Comparison of ENCODE assay signal across 30 mouse cellular contexts in genomic region chr5:24704615-24705014, GRCm38 (mm10). TPM values are rescaled to one million over a fixed set of nuclear protein-coding genes. Genes with fewer than 3 reads are reported as not detected.
DNase-seq lines count a peak whose midpoint lies in the region; ATAC-seq and TF ChIP-seq lines count a peak whose summit lies in the region.
"Had no signal": no experiment of that assay in that cellular context is flagged by ENCODE, and none has a peak within 500 bp of the region (broad histone marks: within the 10 kb centered on the region; RNA-seq: fewer than 3 reads in every experiment).

No protein-coding gene starts in this region.

- H3K27me3 ChIP-seq in kidney, postnatal 0 days (ENCODE audit: insufficient read depth, low read length) = no peaks in the 10 kb centered on the region
- no peaks in the 10 kb centered on the region for H3K27me3 ChIP-seq in kidney, embryonic 14.5 days (ENCODE audit: control insufficient read depth, insufficient read depth, low read length)
- no peaks in the 10 kb centered on the region for H3K27me3 ChIP-seq in testis, adult 2 months (ENCODE audit: control insufficient read depth, insufficient read depth, low read length)
- H3K27me3 ChIP-seq in Patski = no peaks in the 10 kb centered on the region
- H3K27me3 ChIP-seq: embryonic facial prominence, embryonic 12.5 days; embryonic facial prominence, embryonic 15.5 days; forebrain, embryonic 12.5 days; forebrain, embryonic 15.5 days; heart, embryonic 13.5 days had no signal

- TF ChIP-seq CTCF in kidney, postnatal 0 days (IDR thresholded peaks at IDR 0.05; ENCODE audit: low read depth) = no peak
- no peak for TF ChIP-seq CTCF in testis, adult 2 months (IDR thresholded peaks at IDR 0.05; ENCODE audit: control insufficient read depth, insufficient read depth, insufficient replicate concordance, low read depth, low read length)
- TF ChIP-seq CTCF in Patski (IDR thresholded peaks at IDR 0.05) = no peak

- no peak overlapping the region for H3K27ac ChIP-seq in kidney, postnatal 0 days
- H3K27ac ChIP-seq in kidney, embryonic 14.5 days (ENCODE audit: low read depth, low read length) = no peak overlapping the region
- no peak overlapping the region for H3K27ac ChIP-seq in testis, adult 2 months (ENCODE audit: control insufficient read depth, insufficient read depth, low read depth, low read length)
- H3K27ac ChIP-seq: embryonic facial prominence, embryonic 12.5 days; embryonic facial prominence, embryonic 15.5 days; forebrain, embryonic 12.5 days; forebrain, embryonic 15.5 days; heart, adult 2 months; heart, embryonic 10.5 days; heart, embryonic 13.5 days; hindbrain, embryonic 14.5 days; hindbrain, postnatal 0 days had no signal

- TF ChIP-seq POLR2A in testis, adult 2 months (IDR thresholded peaks at IDR 0.05; ENCODE audit: control insufficient read depth, low read depth, low read length) = no peak

- no peak overlapping the region for H3K4me3 ChIP-seq in kidney, postnatal 0 days (replicated peaks; ENCODE audit: low read depth, low read length)
- H3K4me3 ChIP-seq in kidney, embryonic 14.5 days (ENCODE audit: low read length) = no peak overlapping the region
- H3K4me3 ChIP-seq in testis, adult 2 months (ENCODE audit: control insufficient read depth, low read depth, low read length) = peak overlapping the region; percentile 81
- H3K4me3 ChIP-seq: embryonic facial prominence, embryonic 12.5 days; embryonic facial prominence, embryonic 15.5 days; erythroblast, embryonic 14.5 days; forebrain, embryonic 12.5 days; forebrain, embryonic 15.5 days; heart, adult 2 months; heart, embryonic 10.5 days; heart, embryonic 13.5 days had no signal

- no peaks in the 10 kb centered on the region for H3K4me1 ChIP-seq in kidney, postnatal 0 days (replicated peaks; ENCODE audit: insufficient read depth, low read length)
- no peaks in the 10 kb centered on the region for H3K4me1 ChIP-seq in kidney, embryonic 14.5 days (ENCODE audit: control insufficient read depth, insufficient read depth, low read length)
- H3K4me1 ChIP-seq in testis, adult 2 months (ENCODE audit: control insufficient read depth, insufficient read depth, low read length) = no peaks in the 10 kb centered on the region
- H3K4me1 ChIP-seq: embryonic facial prominence, embryonic 12.5 days; embryonic facial prominence, embryonic 15.5 days; forebrain, embryonic 15.5 days; heart, embryonic 13.5 days had no signal

- H3K36me3 ChIP-seq in kidney, postnatal 0 days (ENCODE audit: insufficient read depth, low read length) = peaks cover 80% of the 10 kb centered on the region
- peaks cover 96% of the 10 kb centered on the region for H3K36me3 ChIP-seq in kidney, embryonic 14.5 days (ENCODE audit: control insufficient read depth, insufficient read depth, low read length)
- peaks cover 5% of the 10 kb centered on the region for H3K36me3 ChIP-seq in testis, adult 2 months (ENCODE audit: control insufficient read depth, insufficient read depth, low read length)

- WGBS in kidney, postnatal 0 days = 57% methylated on average over 8 of the region's 8 CpGs
- 78% methylated on average over 8 of the region's 8 CpGs for WGBS in kidney, embryonic 14.5 days

- POLR2A ChIA-PET in Patski (lab: Charles Lee) = no interaction called here

- H3K4me2 ChIP-seq in kidney, postnatal 0 days (ENCODE audit: low read length) = no peak overlapping the region
- H3K4me2 ChIP-seq in kidney, embryonic 14.5 days (replicated peaks; ENCODE audit: low read depth, low read length) = no peak overlapping the region
- H3K4me2 ChIP-seq: embryonic facial prominence, embryonic 12.5 days; embryonic facial prominence, embryonic 15.5 days; forebrain, embryonic 12.5 days; forebrain, embryonic 15.5 days; heart, embryonic 13.5 days; hindbrain, embryonic 14.5 days had no signal

- ATAC-seq in kidney, postnatal 0 days (replicated peaks; ENCODE audit: low FRiP score, low read depth) = peak; percentile 71
- no peak for ATAC-seq in kidney, embryonic 14.5 days (ENCODE audit: low FRiP score, low TSS enrichment)
- peak; percentile 91 for ATAC-seq in Patski
- ATAC-seq: CD4-positive, CD25-positive, alpha-beta regulatory T cell, adult 4 months; forebrain, embryonic 15.5 days; hindbrain, postnatal 0 days; inflammation-experienced regulatory T-cells, adult 6 months had no signal

- peak; percentile 61 for DNase-seq in kidney, postnatal 0 days (ENCODE audit: low spot score)
- DNase-seq in testis, postnatal 10 days (ENCODE audit: low spot score) = no peak
- peak; percentile 59 for DNase-seq in Patski (ENCODE audit: low read depth, low spot score)
- no peak for DNase-seq in T-cell, adult 2 months (ENCODE audit: low spot score)
- DNase-seq in ovary, postnatal 14 days (ENCODE audit: low spot score) = no peak
- DNase-seq: adrenal gland, postnatal 10 days; adrenal gland, postnatal 36 days; cerebellum, adult 18-20 months; cerebellum, adult 9-11 months; cerebellum, postnatal 25 days; gastrocnemius, postnatal 10 days; gastrocnemius, postnatal 36 days; heart, adult 2 months; heart, postnatal 14 days; heart, postnatal 4 days had no signal

- in situ Hi-C loops in Patski (cut with MboI; ENCODE audit: low pct_unique_long_range_greater_than_20kb) = no loop called here

- no peaks in the 10 kb centered on the region for H3K9me3 ChIP-seq in kidney, postnatal 0 days (replicated peaks; ENCODE audit: low read length)
- H3K9me3 ChIP-seq in kidney, embryonic 14.5 days (ENCODE audit: control insufficient read depth, low read length) = no peaks in the 10 kb centered on the region
- H3K9me3 ChIP-seq: embryonic facial prominence, embryonic 15.5 days; forebrain, embryonic 12.5 days; forebrain, embryonic 15.5 days; heart, embryonic 10.5 days; heart, embryonic 13.5 days had no signal

- H3K9ac ChIP-seq in kidney, postnatal 0 days (ENCODE audit: low read depth, low read length) = no peak overlapping the region
- H3K9ac ChIP-seq in kidney, embryonic 14.5 days (ENCODE audit: low read depth, low read length) = no peak overlapping the region
- H3K9ac ChIP-seq: embryonic facial prominence, embryonic 12.5 days; embryonic facial prominence, embryonic 15.5 days; forebrain, embryonic 12.5 days; forebrain, embryonic 15.5 days; heart, embryonic 13.5 days; hindbrain, embryonic 14.5 days had no signal

- CTCF ChIA-PET in Patski (lab: Charles Lee) = no interaction called here

RNA-seq across cellular contexts. Expression of gene Nub1, which starts 19.3 kb away (rescaled TPM):
- 35.2 and 35.3 TPM in 2 replicates for polyA plus RNA-seq in kidney, postnatal 0 days (2015; fragmentation: Nextera tagmentation; extraction: Ambion mirVana)
- polyA plus RNA-seq in kidney, embryonic 14.5 days (2014; fragmentation: Nextera tagmentation; extraction: Ambion mirVana) = 33.9 and 45.0 TPM in 2 replicates
- 46.5 and 49.9 TPM in 2 replicates for polyA plus RNA-seq in testis, adult 2 months (2012; rRNA removed)
- polyA plus RNA-seq in Patski (2021) = 85.2 TPM

RNA-seq across cellular contexts. Expression of gene Wdr86, which starts 25.9 kb away (rescaled TPM):
- 21.3 and 21.9 TPM in 2 replicates for polyA plus RNA-seq in kidney, postnatal 0 days (2015; fragmentation: Nextera tagmentation; extraction: Ambion mirVana)
- polyA plus RNA-seq in kidney, embryonic 14.5 days (2014; fragmentation: Nextera tagmentation; extraction: Ambion mirVana) = 36.1 and 37.0 TPM in 2 replicates
- 0.78 and 1.0 TPM in 2 replicates for polyA plus RNA-seq in testis, adult 2 months (2012; rRNA removed)
- not detected for polyA plus RNA-seq in Patski (2021)
- polyA plus RNA-seq: C2C12; erythroblast, embryonic 14.5 days had no signal

RNA-seq across cellular contexts. Expression of gene Crygn, which starts 53.2 kb away (rescaled TPM):
- 5.8 and 7.1 TPM in 2 replicates for polyA plus RNA-seq in kidney, postnatal 0 days (2015; fragmentation: Nextera tagmentation; extraction: Ambion mirVana)
- polyA plus RNA-seq in kidney, embryonic 14.5 days (2014; fragmentation: Nextera tagmentation; extraction: Ambion mirVana) = 1.7 and 2.6 TPM in 2 replicates
- not detected in 2 replicates for polyA plus RNA-seq in testis, adult 2 months (2012; rRNA removed)
- not detected for polyA plus RNA-seq in Patski (2021)
- polyA plus RNA-seq: C2C12; erythroblast, embryonic 14.5 days; forebrain, embryonic 12.5 days; heart, adult 2 months; hindbrain, embryonic 11.5 days had no signal

Comparison
In these comparisons a context has a peak if more than half of its experiments do, and no peak if none do; other contexts are left out.
1. DNase-seq: peak in kidney, postnatal 0 days (single experiment) and Patski (single experiment); none in testis, postnatal 10 days (single experiment), T-cell, adult 2 months (single experiment) and ovary, postnatal 14 days (single experiment).
2. RNA of gene Wdr86, which starts 25.9 kb away (polyA plus RNA-seq): 36.1 to 37.0 TPM in kidney, embryonic 14.5 days and 21.3 to 21.9 TPM in kidney, postnatal 0 days; 0.78 to 1.0 TPM in testis, adult 2 months and not detected in Patski (single experiment); every median in the first group is over 10 times any median in the second.